Mouse (Mus musculus) small intestine, adult 2 months (tissue): ENCODE data around the gene Gabrp.

ENCODE experiments used
- CTCF ChIP-seq: fragments of 200-500 bp; IDR thresholded peaks from 2 replicates; pipeline ENCODE4 v1.5.1; 2012; ENCODE audit warnings: low read depth, mild to moderate bottlenecking, control low read depth, inconsistent platforms, low read length, moderate library complexity, mixed read lengths; ENCODE audit not compliant: insufficient replicate concordance, insufficient read length; ENCODE audit errors: extremely low read depth
- POLR2A ChIP-seq: fragments of 200-500 bp; IDR thresholded peaks from 2 replicates; pipeline ENCODE4 v1.6.1; 2012; ENCODE audit warnings: low read depth, mild to moderate bottlenecking, control low read depth, inconsistent platforms, low read length, moderate library complexity

GRCm38 (mm10) chr11:33512854-33513375 lies 65.8 kb downstream of the Gabrp start:
- no peak for TF ChIP-seq POLR2A
- no peak for TF ChIP-seq CTCF
